Mouse (Mus musculus) liver, postnatal 0 days (tissue): ENCODE data around the gene Smarcc2.

Source experiments
- CTCF ChIP-seq: sonication (generic); IDR thresholded peaks from 2 replicates; pipeline ENCODE4 v1.5.1; 2016; ENCODE audit warnings: antibody characterized with exemption, low read depth
- EP300 ChIP-seq: IDR thresholded peaks from 2 replicates; pipeline ENCODE4 v1.6.1; 2016; ENCODE audit warnings: antibody characterized with exemption, low read depth, mild to moderate bottlenecking

DNA sequence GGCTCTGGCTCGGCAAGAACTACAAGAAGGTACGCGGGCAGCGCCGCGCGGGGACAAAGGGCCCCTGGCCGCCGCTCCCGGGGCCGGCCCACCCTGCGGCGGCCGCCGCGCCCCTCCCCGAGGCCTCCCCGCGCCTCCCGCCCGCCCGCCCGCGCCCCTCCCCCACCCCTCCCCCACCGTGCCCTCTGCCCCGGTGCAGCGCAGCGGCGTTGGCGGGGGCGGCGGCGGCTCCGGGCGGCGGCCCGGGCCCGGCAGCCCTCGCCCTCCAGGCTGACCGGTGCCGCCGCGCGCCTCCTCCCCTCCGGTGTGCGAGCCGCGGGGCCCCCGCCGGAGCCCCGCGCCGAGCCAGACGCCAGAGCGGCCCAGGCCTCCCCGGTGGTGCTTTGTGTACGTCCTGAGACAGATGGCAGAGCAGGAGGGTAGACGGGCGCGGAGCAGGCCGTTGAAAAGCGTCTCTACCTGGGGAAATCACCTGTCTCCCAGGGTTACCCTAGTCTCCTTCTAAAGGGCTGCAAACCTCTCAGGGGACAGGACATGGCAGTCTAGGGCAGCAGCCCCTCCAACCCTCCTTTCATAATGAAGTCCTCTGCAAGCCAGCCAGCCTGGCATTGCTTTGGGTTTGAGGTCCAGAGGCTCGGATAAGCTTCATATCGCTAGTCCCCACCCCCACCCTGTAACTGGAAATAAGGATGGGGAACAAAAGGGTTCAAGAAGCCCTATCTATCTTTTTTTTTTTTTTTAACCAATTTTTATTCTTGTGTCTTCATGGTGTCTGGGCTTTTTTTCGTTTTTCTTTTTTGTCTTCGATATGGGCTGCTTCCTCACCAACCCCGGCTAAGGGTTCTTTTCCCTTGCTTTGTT, 591 bp downstream of the Smarcc2 start:
- no peak for TF ChIP-seq CTCF
- no peak for TF ChIP-seq EP300
